Comparison of ENCODE assay signal across 8 mouse cellular contexts in the genomic region with DNA sequence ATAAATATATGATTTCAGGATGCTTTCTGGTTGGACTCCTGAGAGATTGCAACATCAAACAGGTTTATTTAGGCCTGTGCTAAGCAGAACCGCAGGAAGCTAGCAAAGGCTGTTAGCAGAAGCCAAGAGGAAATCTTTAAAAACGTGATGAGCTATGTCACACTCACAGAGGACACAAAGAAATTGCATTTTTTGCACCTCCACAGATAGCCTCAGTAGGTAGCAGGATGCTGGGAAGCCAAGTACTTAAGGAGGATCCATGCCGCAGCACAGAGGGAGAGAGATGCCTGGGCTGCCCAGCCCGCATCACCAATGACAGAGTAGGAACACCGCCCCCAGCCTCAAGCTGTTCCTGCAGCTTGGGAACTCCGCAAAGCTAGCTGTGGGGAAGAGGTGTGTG.
DNase-seq lines count a peak whose midpoint lies in the region; ATAC-seq lines count a peak whose summit lies in the region.

No protein-coding gene starts in this region.

- no peaks in the 10 kb centered on the region for H3K27me3 ChIP-seq in embryonic facial prominence, embryonic 11.5 days (ENCODE audit: control insufficient read depth, insufficient read depth, low read length)
- H3K27me3 ChIP-seq in midbrain, embryonic 12.5 days: no peaks in the 10 kb centered on the region

- ATAC-seq in embryonic facial prominence, embryonic 11.5 days (replicated peaks; ENCODE audit: insufficient number of reproducible peaks, low FRiP score, low TSS enrichment, low read depth): peak; percentile 70; the same call in 1 of the 2 replicates
- ATAC-seq in midbrain, embryonic 12.5 days (ENCODE audit: low FRiP score, low read depth): peak; percentile 86

- peak; percentile 8 for DNase-seq in ES-CJ7 (ENCODE audit: low read depth, low spot score)
- peak; percentile 37 for DNase-seq in embryonic facial prominence, embryonic 11.5 days (ENCODE audit: low spot score)
- peak; percentile 84 to 92 for DNase-seq in layer of hippocampus, adult 18-20 months (ENCODE audit: low spot score in 2 of 2)
- DNase-seq in urinary bladder, postnatal 4 days (ENCODE audit: low spot score in 2 of 2): no peak
- no peak for DNase-seq in spleen, postnatal 4 days (ENCODE audit: low spot score in 2 of 2)
- DNase-seq in gastrocnemius, postnatal 14 days: no peak
- no peak for DNase-seq in adipocyte (ENCODE audit: low spot score)

- no peak overlapping the region for H3K4me2 ChIP-seq in embryonic facial prominence, embryonic 11.5 days (ENCODE audit: low read depth, low read length)
- H3K4me2 ChIP-seq in midbrain, embryonic 12.5 days (replicated peaks): no peak overlapping the region

- intact Hi-C loops in gastrocnemius, postnatal 14 days (cut with DNase I; ENCODE audit: low total_unique reads): no loop called here

- no peak overlapping the region for H3K27ac ChIP-seq in embryonic facial prominence, embryonic 11.5 days (replicated peaks; ENCODE audit: low read depth, low read length)
- peak overlapping the region; percentile 56 for H3K27ac ChIP-seq in midbrain, embryonic 12.5 days (replicated peaks)

- no peak overlapping the region for H3K4me3 ChIP-seq in embryonic facial prominence, embryonic 11.5 days (ENCODE audit: low read depth, low read length)
- no peak overlapping the region for H3K4me3 ChIP-seq in midbrain, embryonic 12.5 days

- no peaks in the 10 kb centered on the region for H3K36me3 ChIP-seq in embryonic facial prominence, embryonic 11.5 days (replicated peaks; ENCODE audit: control insufficient read depth, insufficient read depth, low read depth, low read length)
- H3K36me3 ChIP-seq in midbrain, embryonic 12.5 days: no peaks in the 10 kb centered on the region

- no peaks in the 10 kb centered on the region for H3K4me1 ChIP-seq in embryonic facial prominence, embryonic 11.5 days (ENCODE audit: control insufficient read depth, insufficient read depth, low read length)
- H3K4me1 ChIP-seq in midbrain, embryonic 12.5 days: peaks cover 12% of the 10 kb centered on the region; the same call in 1 of the 2 replicates

- no peaks in the 10 kb centered on the region for H3K9me3 ChIP-seq in embryonic facial prominence, embryonic 11.5 days (replicated peaks; ENCODE audit: control insufficient read depth, low read length)
- no peaks in the 10 kb centered on the region for H3K9me3 ChIP-seq in midbrain, embryonic 12.5 days

- no peak overlapping the region for H3K9ac ChIP-seq in embryonic facial prominence, embryonic 11.5 days (replicated peaks; ENCODE audit: low read length)
- no peak overlapping the region for H3K9ac ChIP-seq in midbrain, embryonic 12.5 days (replicated peaks)

- 16% methylated on average over 6 of the region's 6 CpGs for WGBS in embryonic facial prominence, embryonic 11.5 days
- 15% methylated on average over 6 of the region's 6 CpGs for WGBS in midbrain, embryonic 12.5 days

Comparison
In these comparisons a context has a peak if more than half of its experiments do, and no peak if none do; other contexts are left out.
1. DNase-seq: peak in ES-CJ7 (single experiment), embryonic facial prominence, embryonic 11.5 days (single experiment) and layer of hippocampus, adult 18-20 months (2 of 2); none in urinary bladder, postnatal 4 days (0 of 2), spleen, postnatal 4 days (0 of 2), gastrocnemius, postnatal 14 days (single experiment) and adipocyte (single experiment).